Mouse (Mus musculus): ENCODE results near the gene Ganc. TPM values are rescaled to one million over a fixed set of nuclear protein-coding genes. Genes with fewer than 3 reads are reported as not detected.
A peak's percentile ranks its signal among the peaks of the same experiment; 100 is the strongest.

The Ganc gene
- total RNA-seq (2021): 33.5 and 40.0 TPM in 2 replicates
- long read RNA-seq, experiment 1, full-length matches to known transcripts: 2 of 10 reads
- long read RNA-seq, experiment 1, partial matches to known transcripts: 2 of 10 reads
- long read RNA-seq, experiment 1, other reads (novel, unspliced or antisense): 6 of 10 reads
- long read RNA-seq, experiment 2, full-length matches to known transcripts: 7 of 20 reads
- long read RNA-seq, experiment 2, partial matches to known transcripts: 5 of 20 reads
- long read RNA-seq, experiment 2, other reads (novel, unspliced or antisense): 8 of 20 reads

DNA sequence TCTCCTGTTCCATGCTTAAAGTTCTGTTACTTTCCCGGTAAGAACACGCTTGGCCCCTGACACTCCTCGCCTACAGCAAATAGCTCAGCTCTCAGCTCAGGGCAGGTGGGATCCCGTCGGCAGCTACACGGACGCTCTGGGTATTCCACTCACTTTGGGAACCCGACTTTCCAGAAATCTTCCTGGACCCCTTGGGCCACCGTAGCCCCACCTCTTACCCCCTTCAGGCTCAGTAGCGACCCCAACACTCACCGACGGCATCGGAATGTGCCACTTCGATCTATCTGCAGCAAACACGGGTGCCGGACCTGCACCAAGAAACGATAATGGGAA lies at the start of gene Ganc:
Gene Ganc (plus strand): TSS at position 244 of the 333 bp plus-strand sequence.
- DNase-seq: no peak

DNA sequence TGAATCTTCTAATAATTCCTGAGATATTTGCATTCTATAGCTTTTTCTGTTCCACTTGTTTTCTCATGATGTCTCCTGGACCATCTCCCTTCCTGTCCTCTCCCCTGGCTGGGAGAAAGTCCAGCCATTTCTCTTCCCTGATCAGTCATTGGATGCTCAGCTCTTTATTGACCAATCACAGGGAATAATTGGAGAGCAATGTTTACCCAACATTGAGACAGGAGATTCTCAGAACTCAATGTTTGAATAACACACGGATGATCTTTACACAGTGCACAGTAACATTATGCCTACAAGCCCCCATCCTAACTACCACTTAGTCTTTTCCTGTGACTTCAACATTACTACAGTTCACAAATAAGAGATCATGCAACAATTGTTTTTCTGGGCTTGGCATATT lies 43.3 kb upstream of the Ganc start:
- no peak for DNase-seq

DNA sequence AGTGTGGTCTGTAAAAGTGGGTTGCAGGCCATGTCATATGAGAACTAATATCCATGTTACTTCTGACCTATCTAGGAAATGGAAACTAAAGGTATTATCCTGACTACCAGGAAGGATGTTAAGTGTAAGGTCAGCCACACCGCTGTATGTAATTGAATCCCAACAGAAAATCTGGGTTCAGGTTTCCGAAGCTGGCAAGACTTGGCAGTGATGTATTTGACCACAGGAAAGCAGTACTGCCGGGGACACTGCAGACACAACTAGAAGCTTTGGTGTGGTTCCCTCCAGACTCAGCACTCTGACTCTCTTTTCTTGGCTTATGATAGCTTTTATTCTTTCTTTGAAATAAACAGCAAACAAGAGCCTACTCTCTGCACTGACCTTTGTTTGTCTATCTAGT lies 37.2 kb upstream of the Ganc start:
- DNase-seq: no peak

DNA sequence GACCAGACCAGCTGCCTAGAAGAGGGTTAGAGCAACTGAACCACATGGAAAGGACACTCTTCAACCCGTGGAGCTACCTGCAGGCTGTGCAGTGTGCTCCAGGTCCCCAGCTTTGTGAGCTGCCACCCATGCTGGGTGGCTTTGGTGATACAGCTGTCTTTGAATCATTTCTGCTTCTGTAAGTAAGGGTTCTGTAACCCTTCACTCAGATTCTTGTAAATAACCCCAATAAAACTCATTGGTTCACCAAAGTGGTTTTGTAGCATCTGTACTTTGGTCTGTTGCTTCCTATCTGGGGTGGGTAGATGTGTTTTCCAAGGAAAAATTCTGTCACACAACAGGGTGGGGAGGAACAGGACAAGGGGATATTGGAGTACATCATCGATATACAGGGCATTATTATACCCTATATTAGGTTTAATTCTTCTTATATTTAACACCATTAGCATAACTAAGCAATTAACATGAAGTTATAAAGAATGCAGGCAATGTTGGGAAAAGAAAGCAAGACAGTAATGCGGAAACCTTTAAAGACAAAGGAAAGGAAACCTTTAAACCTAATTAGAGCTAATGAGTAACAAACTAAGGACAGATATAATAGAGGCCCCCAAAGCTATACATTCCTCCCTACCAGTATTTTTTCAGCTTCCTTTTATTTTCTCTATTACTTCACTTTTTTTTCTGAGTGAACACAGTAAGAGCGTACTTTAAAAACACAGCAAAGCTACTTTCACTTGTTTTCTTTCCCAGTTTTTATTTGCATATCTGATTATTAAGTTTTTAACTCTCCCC lies 36.1 kb upstream of the Ganc start:
- DNase-seq: no peak

DNA sequence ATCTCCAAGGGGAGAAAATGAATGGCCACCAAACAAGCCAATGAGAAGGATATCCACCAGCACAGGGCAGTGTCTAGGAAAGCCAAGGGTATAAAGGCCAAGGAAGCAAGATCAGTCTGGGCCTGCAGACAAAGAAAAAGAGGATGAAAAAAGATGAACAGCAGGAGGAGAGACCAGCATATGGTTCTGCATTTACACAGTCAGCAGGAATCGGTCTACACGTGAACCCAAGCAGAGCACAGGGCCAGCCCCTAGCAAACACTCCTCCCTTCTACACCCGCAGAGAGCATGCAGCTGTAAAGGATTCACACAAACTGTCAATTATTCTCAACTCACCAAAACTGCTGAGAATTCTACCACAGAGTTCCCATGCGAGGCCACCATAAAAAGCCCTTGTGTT lies 29.8 kb upstream of the Ganc start:
- no peak for DNase-seq

DNA sequence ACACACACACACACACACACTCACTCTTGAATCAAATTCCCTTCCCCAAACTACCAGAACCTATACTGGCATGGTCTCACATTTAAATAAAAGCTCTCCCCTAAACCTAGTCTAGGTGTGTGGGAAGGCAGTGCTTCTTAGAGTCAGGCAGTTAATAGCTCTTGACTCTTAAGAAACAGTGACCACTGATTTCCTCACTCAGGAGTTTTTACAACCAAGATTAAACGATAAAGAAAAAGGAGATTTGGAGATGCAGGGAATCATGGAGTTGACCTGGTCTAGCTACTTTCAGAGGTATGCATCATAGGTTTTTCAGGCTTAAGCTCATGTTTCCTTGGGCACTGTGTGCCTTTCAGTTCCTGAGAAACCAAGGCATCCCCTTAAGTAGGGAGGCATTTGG lies 17.4 kb upstream of the Ganc start:
- DNase-seq: no peak

DNA sequence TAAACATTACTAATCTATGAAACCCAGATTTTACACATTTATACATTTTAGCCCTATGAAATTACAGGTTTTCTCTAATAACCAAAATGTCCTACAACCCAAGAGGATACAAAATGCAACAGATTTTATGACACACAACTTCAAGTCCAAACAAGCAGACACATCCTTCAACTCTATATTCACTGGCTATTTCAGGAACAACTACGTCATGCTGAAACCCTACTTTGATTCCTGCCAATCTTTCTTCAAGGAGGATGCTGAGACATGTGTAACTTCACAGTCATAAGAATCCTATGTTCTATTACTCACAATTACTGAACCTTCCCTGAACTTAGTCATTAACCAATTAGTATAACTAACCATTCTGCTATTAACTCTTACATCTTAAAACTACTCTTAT lies 16.4 kb upstream of the Ganc start:
- no peak for DNase-seq

DNA sequence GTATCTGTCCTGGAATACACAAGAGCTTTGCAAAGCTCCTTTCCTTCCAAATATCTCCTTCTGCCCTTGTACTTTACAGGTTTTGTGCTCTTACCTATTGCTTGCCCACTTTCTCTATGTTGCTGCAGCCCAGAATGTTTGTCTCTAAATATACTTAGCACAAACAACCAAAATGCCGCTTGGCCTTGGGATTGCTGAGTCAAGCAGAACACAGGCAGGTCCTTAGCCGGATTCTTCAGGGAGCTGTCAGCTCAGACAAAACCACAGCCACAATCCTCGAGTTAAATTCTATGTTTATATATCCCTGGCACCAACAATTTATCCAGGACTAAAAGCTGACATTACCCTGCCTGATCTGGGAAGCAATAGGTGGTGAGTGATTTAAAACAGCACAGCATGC lies 14.3 kb upstream of the Ganc start:
- peak; percentile 34 for DNase-seq

DNA sequence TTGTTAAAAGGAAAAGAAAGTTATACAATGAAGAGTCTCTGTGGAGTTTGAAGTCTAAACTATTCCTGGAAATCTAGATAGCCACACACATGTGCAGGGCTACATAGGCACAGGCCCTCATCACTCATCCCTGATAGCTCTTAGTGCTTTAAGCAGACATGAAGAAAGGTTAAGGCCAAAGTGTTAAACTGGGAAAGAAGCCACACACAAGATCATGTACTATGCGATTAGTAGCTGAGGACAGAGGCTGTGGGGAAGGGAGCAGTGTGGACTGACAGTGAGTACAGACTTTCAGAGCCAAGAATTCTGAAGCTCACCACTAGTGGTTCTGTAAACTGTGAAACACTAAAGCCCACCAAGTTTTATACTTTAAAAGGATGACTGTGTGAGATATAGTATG lies 12.8 kb upstream of the Ganc start:
- no peak for DNase-seq

DNA sequence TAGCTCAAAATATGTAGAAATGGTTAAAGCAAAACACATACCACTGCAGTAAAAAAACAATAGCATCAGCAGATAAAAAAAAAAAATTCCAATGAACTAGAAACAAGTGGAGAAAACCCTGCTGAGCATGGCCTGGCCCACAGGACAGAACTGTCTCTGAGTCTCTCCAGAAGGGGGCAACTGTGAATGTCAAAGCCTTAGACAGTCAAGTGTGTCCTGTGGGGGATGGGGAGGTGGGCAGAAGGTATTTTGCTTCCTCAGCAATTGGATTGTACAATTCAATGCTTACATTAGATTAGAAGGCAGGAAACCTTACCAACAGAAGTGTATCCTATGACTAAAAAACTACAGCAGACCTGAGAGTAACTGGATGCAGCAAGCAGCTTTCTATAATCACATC lies 11.3 kb upstream of the Ganc start:
- DNase-seq: no peak

DNA sequence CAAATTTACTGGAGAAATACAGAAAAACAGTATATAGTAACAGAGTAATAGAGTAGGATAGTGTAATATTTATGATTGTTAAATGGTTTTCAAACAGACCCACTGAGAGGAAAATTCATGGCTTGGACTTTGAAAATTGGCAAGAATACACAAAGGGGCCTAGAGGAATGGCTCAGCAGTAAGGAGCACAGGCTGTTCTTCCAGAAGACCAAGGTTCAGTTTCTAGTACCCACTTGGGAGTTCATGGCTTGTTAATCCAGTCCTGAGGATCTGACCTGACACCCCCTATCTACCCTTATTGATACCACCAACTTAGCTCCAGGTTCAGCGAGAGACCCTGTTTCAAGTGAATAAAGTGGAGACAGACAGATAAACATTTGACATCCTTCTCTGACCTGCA lies 5.7 kb upstream of the Ganc start:
- no peak for DNase-seq

DNA sequence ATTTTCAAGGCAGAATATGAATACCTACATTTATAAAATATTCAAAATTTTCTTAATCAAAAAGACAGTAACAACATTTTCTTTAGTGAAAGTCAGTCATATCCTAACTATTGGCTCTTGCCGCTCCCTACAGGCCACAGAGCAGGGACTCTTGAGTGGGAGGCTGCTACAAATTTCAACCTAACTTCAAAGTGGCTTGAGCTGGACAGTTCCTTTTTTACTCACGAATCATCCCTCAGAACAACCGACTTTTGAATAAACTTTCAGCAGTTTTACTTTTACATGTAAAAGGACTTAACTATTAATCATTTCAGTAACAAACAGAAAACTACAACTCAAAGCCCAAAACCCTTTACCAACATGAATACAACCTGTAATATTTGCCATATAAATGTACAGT lies 883 bp upstream of the Ganc start:
- DNase-seq: no peak

DNA sequence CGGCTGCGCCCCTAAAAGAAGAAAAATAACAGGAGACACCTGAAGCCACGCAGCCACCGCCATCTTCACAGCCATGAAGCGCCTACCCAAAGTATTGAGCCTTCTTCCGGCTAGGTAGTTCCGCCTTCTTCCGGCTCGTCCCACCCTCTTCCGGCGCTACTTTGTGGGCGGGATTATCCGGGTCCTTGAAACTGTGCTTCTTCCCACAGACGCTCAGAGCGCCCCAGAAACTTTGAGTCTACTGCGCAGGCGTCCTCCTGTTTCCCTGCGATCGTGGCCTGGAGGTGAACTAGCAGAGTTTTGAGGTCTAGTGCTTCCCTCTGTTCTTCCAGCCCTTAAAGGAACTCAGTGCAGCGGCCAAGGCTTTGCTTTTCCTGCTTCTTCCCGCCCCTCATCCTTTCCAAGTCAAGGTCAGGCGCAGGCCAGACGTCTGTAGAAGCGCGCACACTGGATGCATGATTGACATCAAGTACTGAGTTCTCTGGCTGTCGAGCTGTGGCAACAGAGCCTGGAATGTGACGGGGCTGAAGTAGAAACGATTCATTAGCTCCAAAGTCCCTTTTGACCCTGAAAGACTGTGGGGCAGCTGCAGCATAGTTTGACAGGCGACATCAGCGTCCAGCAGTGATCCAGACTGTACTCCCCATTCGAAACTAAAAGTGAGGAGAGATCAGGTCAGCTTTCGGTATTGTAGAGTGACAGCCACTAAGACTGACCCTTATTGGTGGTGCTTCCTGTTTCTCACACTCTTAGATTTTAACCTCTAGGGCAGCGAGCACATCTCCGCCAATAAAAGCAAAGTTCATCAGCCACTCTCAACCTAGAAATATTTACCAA lies 508 bp downstream of the Ganc start, which contains the start of gene Tmem87a:
Gene Tmem87a (minus strand): TSS at position 128 of the 837 bp plus-strand sequence.
- peak; percentile 96 for DNase-seq

DNA sequence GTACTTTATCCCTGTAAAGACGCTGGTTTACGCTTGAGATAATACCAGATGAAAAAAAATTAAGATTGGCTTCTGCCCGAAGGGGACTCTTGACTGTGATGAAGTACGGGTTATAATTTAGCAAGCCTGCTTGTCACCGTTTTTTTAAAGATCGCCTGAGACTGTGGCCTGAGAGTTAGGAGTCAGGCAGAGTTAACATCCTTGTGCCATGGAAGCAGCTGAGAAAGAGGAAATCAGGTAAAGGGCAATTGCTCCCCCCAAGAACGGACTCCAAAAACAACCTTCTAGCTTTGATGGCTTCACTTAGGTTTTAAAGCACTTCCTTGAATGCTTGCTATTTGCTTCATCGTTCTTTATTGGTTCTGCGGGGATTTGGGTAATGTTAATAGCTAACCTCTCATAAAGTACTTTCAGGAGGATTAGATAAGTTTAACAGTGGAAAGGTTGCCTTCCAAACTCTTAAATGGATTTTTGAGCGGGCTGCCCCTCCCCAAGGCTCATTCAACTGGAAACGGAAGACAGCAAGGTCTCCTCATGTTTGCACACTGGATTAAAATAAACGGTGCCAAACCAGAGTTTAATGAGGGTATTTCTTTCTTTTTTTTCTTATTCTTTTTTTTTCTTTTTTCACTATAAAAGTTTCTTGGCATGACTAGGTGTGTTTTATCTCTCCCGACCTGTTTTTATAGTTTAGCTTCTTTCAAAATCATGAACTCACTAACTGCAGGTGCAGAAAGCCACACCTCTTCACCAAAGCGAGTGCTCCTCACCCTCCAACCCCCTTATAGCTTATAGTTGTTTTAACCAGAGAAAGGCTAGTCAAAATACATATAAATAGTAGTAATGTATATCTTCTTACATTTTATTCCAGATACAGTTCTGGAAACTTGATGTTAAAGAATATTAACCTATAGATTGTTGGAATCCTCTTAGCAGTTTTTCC lies 1.4 kb downstream of the Ganc start:
- DNase-seq: peak; percentile 6

DNA sequence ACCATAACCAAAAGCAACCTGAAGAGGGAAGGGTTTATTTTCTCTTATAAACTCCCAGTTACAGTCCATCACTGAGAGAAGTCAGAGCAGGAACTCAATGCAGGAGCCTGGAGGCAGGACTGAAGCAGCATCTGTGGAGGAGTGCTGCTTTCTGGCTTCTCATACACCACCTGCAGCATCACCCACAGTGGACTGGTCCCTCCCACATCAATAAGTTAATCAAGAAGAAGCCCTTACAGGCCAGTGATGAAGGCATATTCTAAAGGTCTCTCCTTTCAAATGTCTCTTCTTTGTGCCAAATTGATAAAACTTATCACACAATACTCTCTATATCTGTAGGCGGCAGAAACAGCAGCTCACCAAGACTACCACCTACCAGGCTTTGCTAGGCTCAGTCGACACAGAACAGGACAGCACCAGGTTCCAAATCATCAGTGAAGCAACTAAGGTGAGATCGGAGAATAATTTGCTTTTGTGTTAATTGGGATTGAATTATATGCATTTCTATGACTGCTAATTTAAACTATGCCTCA lies 7.5 kb downstream of the Ganc start:
- no peak for DNase-seq

DNA sequence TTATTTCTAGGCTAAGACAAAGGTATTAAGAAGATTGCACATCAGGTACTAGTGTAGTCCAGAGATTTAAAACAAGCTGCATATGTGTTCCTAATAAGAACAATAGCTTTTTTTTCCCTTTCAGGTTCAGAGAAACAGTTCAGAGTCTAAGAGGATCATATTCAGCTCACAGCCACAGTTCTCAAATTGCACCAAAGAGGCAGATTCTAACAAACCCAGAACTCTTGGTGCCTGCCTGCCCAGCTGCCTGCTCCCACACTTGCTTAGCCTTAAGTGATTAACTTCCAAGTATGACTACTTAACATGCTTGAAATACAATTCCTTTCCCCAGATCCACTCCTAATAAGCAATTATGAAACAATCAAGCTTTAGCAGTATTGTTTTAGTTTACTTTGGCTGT lies 10.4 kb downstream of the Ganc start:
- no peak for DNase-seq

DNA sequence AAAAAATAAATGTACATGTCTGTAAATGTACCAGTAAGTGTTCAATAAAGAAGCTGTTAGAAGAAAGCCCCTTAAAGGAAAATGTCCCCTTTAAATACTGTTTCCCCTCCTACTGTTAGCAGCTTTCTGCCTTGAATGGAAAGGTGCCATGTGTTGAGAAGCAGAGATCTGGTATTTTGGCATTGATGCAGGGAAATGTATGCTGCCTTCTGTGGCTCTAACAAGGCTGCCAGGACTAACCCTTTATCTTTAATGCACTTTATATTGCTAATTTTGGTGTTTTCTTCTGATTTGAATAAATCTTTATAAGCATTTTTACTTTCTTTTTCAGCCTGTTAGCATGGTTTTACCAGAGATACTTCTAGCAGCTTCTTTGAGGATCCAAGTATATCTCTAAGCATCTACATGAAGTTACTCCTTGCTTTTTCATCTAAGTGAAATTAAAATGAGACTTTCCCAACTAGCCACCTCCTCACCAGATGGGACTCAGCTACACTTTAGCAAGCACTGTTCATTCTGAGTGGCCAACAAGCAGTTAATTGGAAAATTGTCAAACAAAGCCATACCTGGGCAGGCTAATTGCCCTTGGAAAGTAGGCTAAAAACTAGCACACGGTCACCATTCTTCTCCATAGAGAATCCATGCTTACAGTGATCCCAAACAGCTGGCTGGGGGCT lies 11.2 kb downstream of the Ganc start:
- DNase-seq: no peak

DNA sequence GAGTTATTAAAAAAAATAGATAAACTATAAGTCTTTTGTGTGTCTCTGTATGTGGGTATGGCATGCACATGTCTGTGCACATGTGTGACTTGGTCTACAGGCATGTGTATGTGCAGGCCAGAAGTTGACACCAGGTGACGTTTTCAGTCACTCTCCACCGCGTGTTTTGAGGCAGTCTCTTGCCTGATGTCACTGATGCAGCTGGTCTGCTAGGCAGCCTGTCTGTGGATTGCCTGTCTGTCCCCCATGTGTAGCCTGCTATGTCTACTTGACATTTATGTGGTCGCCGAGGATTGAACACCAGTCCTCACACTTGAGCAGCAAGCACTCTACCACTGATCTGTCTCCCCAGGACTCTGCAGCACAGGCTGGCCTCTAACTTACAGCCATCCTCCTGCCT lies 20.7 kb downstream of the Ganc start:
- no peak for DNase-seq

DNA sequence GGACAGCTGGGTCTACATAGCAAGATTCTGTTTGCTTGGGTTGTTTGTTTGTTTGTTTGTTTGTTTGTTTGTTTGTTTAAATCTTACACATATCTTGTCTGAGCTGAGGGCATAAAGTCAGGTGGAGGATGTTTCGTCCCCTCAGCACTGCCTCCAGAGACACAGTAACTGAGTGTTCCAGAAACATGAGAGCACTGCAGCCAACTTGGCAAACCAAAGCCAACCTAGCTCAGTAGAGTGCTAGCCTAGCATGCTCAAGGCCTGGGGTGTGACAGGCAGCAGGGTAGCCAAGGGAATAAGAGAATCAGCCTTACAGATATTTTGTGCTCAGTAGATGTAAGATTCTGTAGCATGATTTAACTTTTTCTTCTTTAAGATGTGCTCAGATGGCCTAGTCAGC lies 40.8 kb downstream of the Ganc start:
- no peak for DNase-seq

DNA sequence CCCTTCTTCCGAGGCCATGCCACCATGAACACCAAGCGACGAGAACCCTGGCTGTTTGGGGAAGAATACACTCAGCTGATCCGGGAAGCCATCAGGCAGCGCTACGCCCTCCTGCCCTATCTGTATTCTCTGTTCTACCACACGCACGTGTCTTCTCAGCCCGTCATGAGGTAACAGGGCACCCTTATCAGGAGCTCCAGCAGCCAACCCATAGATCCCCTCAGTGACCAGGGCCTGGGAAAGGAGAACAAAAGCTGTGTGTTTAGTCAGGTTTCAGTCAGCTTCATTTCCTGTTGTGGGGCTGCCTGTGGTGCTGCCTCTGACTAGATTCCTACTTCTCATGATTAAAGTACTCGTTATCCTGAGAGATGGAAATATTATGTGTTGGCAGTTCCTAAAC lies 42.7 kb downstream of the Ganc start:
- DNase-seq: no peak

DNA sequence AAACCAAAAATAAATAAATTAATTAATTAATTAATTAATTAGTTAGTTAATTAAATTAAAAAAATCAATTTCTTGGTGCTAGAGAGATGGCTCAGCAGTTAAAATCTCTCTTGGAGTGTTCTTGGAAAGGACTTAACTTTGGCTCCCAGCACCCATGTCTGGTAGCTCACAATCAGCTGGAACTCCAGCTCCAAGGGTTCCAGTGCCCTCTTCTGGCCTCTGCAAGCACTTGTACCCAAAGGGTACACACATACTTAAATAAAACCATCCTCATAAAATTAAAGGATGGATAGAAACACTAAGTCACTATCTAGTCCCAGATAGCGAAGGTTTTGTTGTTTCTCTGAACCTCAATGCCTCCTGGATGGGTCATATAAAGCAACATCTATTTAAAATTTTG lies 43.6 kb downstream of the Ganc start:
- DNase-seq: no peak

Measured in adrenal gland, postnatal 14 days (tissue).